Mouse (Mus musculus) cortical plate, adult 2 months (tissue): ENCODE data around the gene Irf8.

ENCODE experiments used
- CTCF ChIP-seq: fragments of 200-500 bp; IDR thresholded peaks from 2 replicates; pipeline ENCODE4 v1.5.1; 2011; ENCODE audit warnings: mild to moderate bottlenecking, control low read depth, low read length; ENCODE audit not compliant: insufficient read depth; ENCODE audit errors: extremely low read depth
- POLR2A ChIP-seq: fragments of 200-500 bp; IDR thresholded peaks from 2 replicates; pipeline ENCODE4 v1.6.1; 2011; ENCODE audit warnings: mild to moderate bottlenecking, low read length, control low read depth; ENCODE audit not compliant: insufficient read depth; ENCODE audit errors: extremely low read depth

DNA sequence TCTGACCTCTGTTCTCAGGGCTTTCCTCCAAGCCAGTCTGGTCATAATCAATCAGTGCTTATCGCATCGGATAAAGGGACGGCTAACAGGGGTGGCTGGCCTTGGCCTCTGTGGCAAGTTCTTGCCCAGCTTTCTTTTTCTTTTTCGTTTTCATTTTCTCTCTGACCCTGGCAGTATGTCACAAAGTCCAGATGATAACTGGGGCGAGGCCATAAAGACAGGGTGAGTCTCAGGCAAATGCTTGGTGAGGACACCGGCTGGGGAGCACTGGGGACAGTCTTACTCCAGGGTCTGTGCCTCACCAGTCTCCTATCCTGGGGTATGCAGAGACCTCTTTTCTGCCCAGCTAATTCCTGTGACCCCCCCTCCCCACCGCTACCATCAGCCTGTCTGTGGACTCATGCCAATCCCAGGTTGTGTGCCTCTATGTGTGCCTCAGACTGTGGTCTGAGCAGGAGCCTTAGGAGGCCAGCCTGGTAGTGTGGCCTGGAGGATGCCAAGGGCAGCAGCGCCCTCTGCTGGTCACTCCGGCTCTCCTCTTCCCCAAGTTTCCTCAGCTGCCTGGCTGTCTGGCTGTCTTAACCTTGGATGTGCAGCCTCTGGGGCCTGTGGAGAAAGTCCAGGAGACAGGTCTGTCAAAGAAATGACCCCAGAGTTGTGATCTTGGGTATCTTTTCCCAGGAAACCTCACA is 59.9 kb downstream of the Irf8 start:
- no peak for TF ChIP-seq POLR2A
- TF ChIP-seq CTCF: peak; percentile 86
